In genomic region chr19:22973294-22973693, GRCm38 (mm10) we compare ENCODE assay signal across 25 mouse cellular contexts.
DNase-seq lines count a peak whose midpoint lies in the region; ATAC-seq and TF ChIP-seq lines count a peak whose summit lies in the region.
"Had no signal": no experiment of that assay in that cellular context is flagged by ENCODE, and none has a peak within 500 bp of the region (broad histone marks: within the 10 kb centered on the region; RNA-seq: fewer than 3 reads in every experiment).

No protein-coding gene starts in this region.

- no peaks in the 10 kb centered on the region for H3K27me3 ChIP-seq in heart, embryonic 12.5 days (replicated peaks)
- H3K27me3 ChIP-seq: embryonic facial prominence, embryonic 15.5 days; intestine, embryonic 15.5 days had no signal

- no peak overlapping the region for H3K27ac ChIP-seq in heart, embryonic 12.5 days (ENCODE audit: poor library complexity, severe bottlenecking)
- H3K27ac ChIP-seq in left cerebral cortex, adult 2 months, result peak overlapping the region; percentile 72
- H3K27ac ChIP-seq: embryonic facial prominence, embryonic 15.5 days; forebrain, embryonic 10.5 days; gastrocnemius, adult 2 months; heart, adult 2 months; hindbrain, embryonic 10.5 days; hindbrain, embryonic 14.5 days; intestine, embryonic 15.5 days had no signal

- no peaks in the 10 kb centered on the region for H3K4me1 ChIP-seq in heart, embryonic 12.5 days (replicated peaks)
- H3K4me1 ChIP-seq: embryonic facial prominence, embryonic 15.5 days; hindbrain, embryonic 10.5 days; intestine, embryonic 15.5 days had no signal

- no peak for DNase-seq in cerebellum, postnatal 14 days
- DNase-seq in cerebellum, adult 9-10 months, result peak; percentile 72
- no peak for DNase-seq in cerebellum, postnatal 36 days
- peak; percentile 25 for DNase-seq in heart, adult 11 months
- no peak for DNase-seq in left cerebral cortex, adult 2 months (ENCODE audit: extremely low spot score in 1 of 2, low spot score in 2 of 2)
- DNase-seq in left cerebral cortex, adult 11 months (ENCODE audit: low spot score), result no peak
- DNase-seq: adrenal gland, adult 8-10 months; B cell, adult 2 months; embryo, embryonic 11 days; gastrocnemius, adult 2 months; gastrocnemius, postnatal 25 days; heart, adult 2 months; kidney, adult 18-20 months had no signal

- H3K9ac ChIP-seq in heart, embryonic 12.5 days, result no peak overlapping the region
- H3K9ac ChIP-seq: embryonic facial prominence, embryonic 15.5 days; hindbrain, embryonic 14.5 days; intestine, embryonic 15.5 days had no signal

- no peak for TF ChIP-seq CTCF in left cerebral cortex, adult 2 months (IDR thresholded peaks at IDR 0.05)

- peak; percentile 74; the same call in 1 of the 2 replicates for ATAC-seq in cerebellum, adult (ENCODE audit: insufficient number of reproducible peaks, low FRiP score, low TSS enrichment)
- ATAC-seq in heart, embryonic 12.5 days (ENCODE audit: insufficient number of reproducible peaks, low FRiP score), result no peak
- ATAC-seq: CD4-positive, CD25-positive, alpha-beta regulatory T cell, adult 4 months; forebrain, embryonic 14.5 days; intestine, embryonic 15.5 days had no signal

- H3K4me2 ChIP-seq in heart, embryonic 12.5 days, result no peak overlapping the region
- H3K4me2 ChIP-seq: embryonic facial prominence, embryonic 15.5 days; heart, embryonic 11.5 days; hindbrain, embryonic 14.5 days; intestine, embryonic 15.5 days had no signal

- intact Hi-C loops in left cerebral cortex, adult 2 months (cut with DNase I), result no loop called here

- no peak overlapping the region for H3K4me3 ChIP-seq in heart, embryonic 12.5 days
- H3K4me3 ChIP-seq in left cerebral cortex, adult 2 months, result no peak overlapping the region
- H3K4me3 ChIP-seq: embryonic facial prominence, embryonic 15.5 days; erythroblast, embryonic 14.5 days; forebrain, embryonic 10.5 days; gastrocnemius, adult 2 months; heart, adult 2 months; hindbrain, embryonic 10.5 days; intestine, embryonic 15.5 days had no signal

- H3K36me3 ChIP-seq in heart, embryonic 12.5 days, result no peaks in the 10 kb centered on the region
- H3K36me3 ChIP-seq: embryonic facial prominence, embryonic 15.5 days; forebrain, embryonic 10.5 days; G1E; hindbrain, embryonic 10.5 days; intestine, embryonic 15.5 days had no signal

- no peaks in the 10 kb centered on the region for H3K9me3 ChIP-seq in heart, embryonic 12.5 days (replicated peaks)
- H3K9me3 ChIP-seq: embryonic facial prominence, embryonic 15.5 days; forebrain, embryonic 10.5 days; G1E; hindbrain, embryonic 10.5 days; intestine, embryonic 15.5 days had no signal

- WGBS in heart, embryonic 12.5 days, result 85% methylated on average over 3 of the region's 3 CpGs

Comparison
In these comparisons a context has a peak if more than half of its experiments do, and no peak if none do; other contexts are left out.
1. DNase-seq: peak in cerebellum, adult 9-10 months (single experiment) and heart, adult 11 months (single experiment); none in cerebellum, postnatal 14 days (0 of 2), cerebellum, postnatal 36 days (0 of 2), left cerebral cortex, adult 2 months (0 of 2) and left cerebral cortex, adult 11 months (single experiment).